Mouse (Mus musculus) lung, embryonic 15.5 days (tissue): ENCODE results near the gene Pitpnm1. TPM values are rescaled to one million over a fixed set of nuclear protein-coding genes. Genes with fewer than 3 reads are reported as not detected.
"Not testable (repeated sequence)": the region's sequence is repeated elsewhere in the genome, so short reads cannot be mapped to it uniquely, and the experiment has no call there.

Experiments used
- ATAC-seq: fragments of 200-750 bp; cut with Nextera tagmentation; 2 replicates; pipeline ENCODE4 v1.8.0; 2017; ENCODE audit warnings: moderate number of reproducible peaks, borderline replicate concordance; ENCODE audit not compliant: low FRiP score, low TSS enrichment; ENCODE audit errors: extremely low read depth
- H3K27ac ChIP-seq: fragments of 300-500 bp; sonication (generic); 2 replicates; pipeline ENCODE4 v1.5.1; 2015; ENCODE audit warnings: moderate library complexity, mild to moderate bottlenecking, inconsistent platforms
- H3K27me3 ChIP-seq: fragments of 300-500 bp; sonication (generic); 2 replicates; pipeline ENCODE4 v1.6.1; 2015; ENCODE audit warnings: inconsistent platforms
- H3K36me3 ChIP-seq: fragments of 300-500 bp; sonication (generic); 2 replicates; pipeline ENCODE4 v1.6.1; 2015; ENCODE audit warnings: inconsistent platforms
- H3K4me1 ChIP-seq: fragments of 300-500 bp; sonication (generic); 2 replicates; pipeline ENCODE4 v1.6.1; 2015; ENCODE audit warnings: inconsistent platforms
- H3K4me2 ChIP-seq: fragments of 300-500 bp; sonication (generic); 2 replicates; pipeline ENCODE4 v1.6.1; 2015; ENCODE audit warnings: inconsistent platforms, mild to moderate bottlenecking, moderate library complexity
- H3K4me3 ChIP-seq: fragments of 300-500 bp; sonication (generic); 2 replicates; pipeline ENCODE4 v1.5.1; 2015; ENCODE audit warnings: mild to moderate bottlenecking, inconsistent platforms
- H3K9ac ChIP-seq: fragments of 300-500 bp; sonication (generic); 2 replicates; pipeline ENCODE4 v1.6.1; 2015; ENCODE audit warnings: inconsistent platforms
- H3K9me3 ChIP-seq: fragments of 300-500 bp; sonication (generic); 2 replicates; pipeline ENCODE4 v1.6.1; 2016; ENCODE audit warnings: inconsistent platforms
- WGBS: fragments of 180-500 bp; shearing (Covaris S2); methylation state at CpG from one replicate; pipeline ENCODE4 v1.1.7; 2015; 5-methylcytosine and 5-hydroxymethylcytosine counted together
- polyA plus RNA-seq: library from polyadenylated mRNA; unstranded; fragments of >200 nt; fragmentation: Nextera tagmentation; extraction: Ambion mirVana; gene quantifications from 2 replicates; pipeline ENCODE4 v1.2.1, GENCODE M21; 2015

Pitpnm1 gene
- polyA plus RNA-seq, 1 experiment from 2014 or later = 13.8 TPM

DNA sequence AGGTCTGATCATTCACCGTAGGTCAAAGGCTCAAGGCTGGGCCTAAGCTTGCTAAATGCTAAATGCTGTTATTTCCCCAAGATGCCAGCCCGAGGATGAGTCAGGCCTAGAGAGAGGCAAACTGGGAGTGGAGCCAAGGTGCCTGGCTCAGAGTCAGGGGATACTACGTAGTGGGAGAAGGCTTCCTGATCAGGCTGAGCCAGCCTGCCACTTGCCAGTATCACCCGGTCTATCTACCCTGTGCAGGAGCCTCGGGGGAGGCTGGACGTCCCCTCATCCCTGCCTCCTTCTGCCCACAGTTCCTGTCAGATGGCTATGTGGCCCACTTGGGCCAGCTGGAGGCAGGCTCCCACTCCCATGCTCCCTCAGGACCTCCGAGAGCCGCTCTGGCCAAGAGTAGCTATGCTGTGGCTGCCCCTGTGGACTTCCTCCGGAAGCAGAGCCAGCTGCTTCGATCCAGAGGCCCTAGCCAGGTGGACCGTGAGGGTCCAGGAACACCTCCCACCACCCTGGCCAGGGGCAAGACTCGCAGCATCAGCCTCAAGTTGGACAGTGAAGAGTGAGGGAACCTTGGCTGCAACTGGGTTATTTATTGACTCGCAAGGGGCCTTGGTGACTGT lies 13.5 kb downstream of the Pitpnm1 start:
- Histone ChIP-seq H3K36me3 (peaks cover 50% of the 10 kb centered on the region), H3K27ac (peak overlapping the region; percentile 34; the same call in 1 of the 2 replicates), H3K4me2 (no peak overlapping the region), H3K9me3 (no peaks in the 10 kb centered on the region), H3K27me3 (no peaks in the 10 kb centered on the region), H3K9ac (no peak overlapping the region), H3K4me3 (no peak overlapping the region), H3K4me1 (peaks cover 11% of the 10 kb centered on the region; the same call in 1 of the 2 replicates)
- 49% methylated on average over 13 of the region's 13 CpGs for WGBS
- 0 out of 2 replicates have a peak, but pooled peaks have one; percentile 17 for ATAC-seq

DNA sequence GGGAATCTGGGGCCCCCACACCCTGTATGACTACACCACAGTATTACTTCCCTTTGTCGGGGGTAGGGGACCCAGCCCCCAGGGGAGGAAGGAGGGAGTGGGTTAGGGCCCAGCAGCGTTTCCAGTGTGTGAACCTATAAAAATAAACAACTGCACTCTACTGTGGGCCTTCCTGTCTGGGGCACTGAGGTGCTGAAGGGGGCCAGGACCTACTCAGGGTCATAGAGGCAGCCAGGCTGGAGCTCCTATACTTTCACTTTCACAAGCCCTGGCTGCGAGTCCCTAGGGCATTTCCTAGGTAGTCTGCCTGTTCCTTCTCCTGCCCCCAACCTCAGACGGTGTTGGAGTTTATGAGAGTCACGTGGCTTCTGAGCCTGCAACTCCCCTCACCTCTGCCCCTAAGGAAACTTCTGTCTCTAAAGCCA lies 14.0 kb downstream of the Pitpnm1 start:
- H3K4me3 ChIP-seq = no peak overlapping the region
- peaks cover 11% of the 10 kb centered on the region; the same call in 1 of the 2 replicates for H3K4me1 ChIP-seq
- peak; percentile 33; the same call in 1 of the 2 replicates for ATAC-seq
- H3K9me3 ChIP-seq = no peaks in the 10 kb centered on the region
- no peaks in the 10 kb centered on the region for H3K27me3 ChIP-seq
- no peak overlapping the region for H3K4me2 ChIP-seq
- H3K27ac ChIP-seq = no peak overlapping the region; the same call in 1 of the 2 replicates
- WGBS = 32% methylated on average over 5 of the region's 5 CpGs
- no peak overlapping the region for H3K9ac ChIP-seq
- H3K36me3 ChIP-seq = peaks cover 51% of the 10 kb centered on the region

DNA sequence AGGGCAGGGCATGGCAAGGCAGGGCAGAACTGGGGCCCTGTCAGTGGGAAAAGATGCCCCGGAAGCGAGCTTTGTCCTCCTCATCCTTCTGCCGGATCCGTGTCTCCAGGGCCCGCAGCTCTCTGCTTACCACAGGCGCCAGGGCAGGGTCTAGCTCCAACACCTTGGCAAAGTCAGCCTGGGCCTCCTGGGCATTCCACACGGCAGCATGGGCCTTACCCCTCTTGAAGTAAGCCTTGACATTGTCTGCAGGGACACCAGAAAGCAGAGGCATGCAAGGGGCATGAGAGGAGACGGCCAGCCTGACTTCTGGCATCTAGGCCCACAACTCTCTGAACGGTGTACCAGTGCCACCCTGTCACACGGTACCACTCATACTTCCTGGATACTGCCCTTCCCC lies 14.8 kb downstream of the Pitpnm1 start:
- Histone ChIP-seq H3K4me1 (peaks cover 11% of the 10 kb centered on the region; the same call in 1 of the 2 replicates), H3K27me3 (no peaks in the 10 kb centered on the region), H3K36me3 (peaks cover 53% of the 10 kb centered on the region), H3K4me3 (no peak overlapping the region), H3K4me2 (no peak overlapping the region), H3K9ac (no peak overlapping the region), H3K27ac (no peak overlapping the region), H3K9me3 (no peaks in the 10 kb centered on the region)
- 83% methylated on average over 10 of the region's 10 CpGs for WGBS
- ATAC-seq = no peak

DNA sequence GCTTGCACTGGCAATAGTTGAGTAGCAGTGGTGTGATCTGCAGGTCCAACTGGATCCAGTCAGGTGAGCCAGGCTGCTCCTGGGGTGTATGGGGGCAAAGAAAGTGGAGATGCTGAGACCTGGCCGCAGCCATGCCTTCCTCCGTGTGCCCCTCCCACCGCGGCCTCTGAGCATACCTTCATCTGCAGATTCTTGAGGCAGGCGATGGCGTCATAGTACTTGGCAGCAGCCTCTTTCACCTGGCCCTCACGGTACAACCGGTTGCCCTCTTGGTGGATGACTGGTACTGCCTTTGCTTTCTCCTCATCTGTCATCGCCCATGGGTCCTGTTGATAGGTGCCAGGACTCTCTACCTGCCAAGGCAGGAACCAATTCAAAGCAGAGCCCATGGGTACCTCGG lies 15.3 kb downstream of the Pitpnm1 start:
- Histone ChIP-seq H3K4me1 (peaks cover 16% of the 10 kb centered on the region), H3K4me2 (no peak overlapping the region), H3K9ac (no peak overlapping the region), H3K27me3 (no peaks in the 10 kb centered on the region), H3K9me3 (no peaks in the 10 kb centered on the region), H3K27ac (no peak overlapping the region), H3K36me3 (peaks cover 53% of the 10 kb centered on the region), H3K4me3 (no peak overlapping the region)
- ATAC-seq = no peak
- 95% methylated on average over 10 of the region's 10 CpGs for WGBS

DNA sequence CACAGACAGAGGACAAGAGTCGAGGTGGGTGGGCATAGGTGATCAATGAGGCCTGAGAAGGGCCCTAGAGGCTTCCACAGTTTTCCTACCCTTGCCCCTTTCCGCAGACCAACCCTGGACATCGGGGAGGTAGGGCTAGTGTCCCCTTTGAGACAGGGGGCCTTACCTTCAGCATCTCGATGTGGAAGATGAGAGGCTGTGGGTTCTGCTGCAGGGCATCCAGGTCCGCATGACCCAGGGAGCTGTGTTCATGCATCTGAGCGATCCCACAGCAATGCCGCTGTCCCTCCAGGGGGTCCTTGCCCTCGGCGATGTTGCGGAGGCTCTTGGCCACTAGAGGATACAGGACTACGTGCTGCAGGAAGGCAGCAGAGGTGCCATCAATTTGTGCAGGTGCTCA lies 16.0 kb downstream of the Pitpnm1 start:
- Histone ChIP-seq H3K4me1 (peaks cover 23% of the 10 kb centered on the region), H3K4me3 (no peak overlapping the region), H3K36me3 (peaks cover 53% of the 10 kb centered on the region), H3K27me3 (no peaks in the 10 kb centered on the region), H3K9ac (no peak overlapping the region), H3K27ac (no peak overlapping the region), H3K4me2 (no peak overlapping the region), H3K9me3 (no peaks in the 10 kb centered on the region)
- WGBS = 88% methylated on average over 11 of the region's 11 CpGs
- ATAC-seq = no peak

DNA sequence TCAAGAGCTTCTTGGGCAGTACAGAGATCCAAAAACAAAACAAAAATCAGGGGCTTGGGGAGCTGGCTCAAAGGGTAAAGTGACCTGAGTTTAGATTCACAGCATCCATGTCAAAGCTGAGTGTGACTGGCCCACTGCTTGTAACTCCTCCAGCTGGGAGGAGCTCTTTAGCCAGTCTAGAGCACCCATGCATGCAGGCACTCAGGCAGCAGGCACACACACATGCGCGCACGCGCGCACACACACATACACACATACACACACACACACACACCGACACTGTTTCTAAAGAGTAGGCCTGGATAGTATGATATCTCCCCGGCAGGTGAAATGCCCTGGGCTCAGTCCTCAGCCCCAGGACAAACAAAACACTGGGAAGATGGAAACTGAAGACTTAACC lies 17.2 kb downstream of the Pitpnm1 start:
- H3K4me2 ChIP-seq = no peak overlapping the region
- peaks cover 49% of the 10 kb centered on the region for H3K36me3 ChIP-seq
- H3K9me3 ChIP-seq = no peaks in the 10 kb centered on the region
- WGBS = 97% methylated on average over 7 of the region's 7 CpGs
- no peaks in the 10 kb centered on the region for H3K27me3 ChIP-seq
- no peak overlapping the region for H3K27ac ChIP-seq
- no peak for ATAC-seq
- no peak overlapping the region for H3K4me3 ChIP-seq
- H3K4me1 ChIP-seq = peaks cover 25% of the 10 kb centered on the region
- H3K9ac ChIP-seq = no peak overlapping the region

DNA sequence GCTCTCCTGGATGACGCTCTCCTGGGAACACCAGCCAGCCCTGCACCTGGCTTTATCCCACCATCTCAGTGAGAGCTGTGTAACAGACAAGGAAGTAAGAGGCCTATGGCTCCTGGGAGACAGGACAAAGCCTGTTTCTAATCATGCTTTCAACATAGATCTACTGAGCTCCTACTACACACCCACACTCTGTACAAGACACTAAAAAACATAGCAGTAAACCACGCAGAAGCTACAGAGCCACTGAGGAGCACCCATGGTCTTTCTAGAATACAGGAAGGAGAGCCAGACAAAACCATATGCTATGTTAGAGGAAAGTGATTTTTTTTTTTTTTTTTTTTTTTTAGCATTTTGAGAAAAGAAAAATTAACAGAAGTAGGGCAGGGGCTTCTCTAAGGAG lies 18.6 kb downstream of the Pitpnm1 start:
- H3K27ac ChIP-seq = no peak overlapping the region
- H3K4me3 ChIP-seq = no peak overlapping the region
- 95% methylated on average over 2 of the region's 2 CpGs for WGBS
- no peaks in the 10 kb centered on the region for H3K9me3 ChIP-seq
- no peaks in the 10 kb centered on the region for H3K27me3 ChIP-seq
- no peak overlapping the region for H3K9ac ChIP-seq
- H3K36me3 ChIP-seq = peaks cover 46% of the 10 kb centered on the region
- H3K4me1 ChIP-seq = peaks cover 20% of the 10 kb centered on the region
- H3K4me2 ChIP-seq = no peak overlapping the region
- no peak for ATAC-seq

DNA sequence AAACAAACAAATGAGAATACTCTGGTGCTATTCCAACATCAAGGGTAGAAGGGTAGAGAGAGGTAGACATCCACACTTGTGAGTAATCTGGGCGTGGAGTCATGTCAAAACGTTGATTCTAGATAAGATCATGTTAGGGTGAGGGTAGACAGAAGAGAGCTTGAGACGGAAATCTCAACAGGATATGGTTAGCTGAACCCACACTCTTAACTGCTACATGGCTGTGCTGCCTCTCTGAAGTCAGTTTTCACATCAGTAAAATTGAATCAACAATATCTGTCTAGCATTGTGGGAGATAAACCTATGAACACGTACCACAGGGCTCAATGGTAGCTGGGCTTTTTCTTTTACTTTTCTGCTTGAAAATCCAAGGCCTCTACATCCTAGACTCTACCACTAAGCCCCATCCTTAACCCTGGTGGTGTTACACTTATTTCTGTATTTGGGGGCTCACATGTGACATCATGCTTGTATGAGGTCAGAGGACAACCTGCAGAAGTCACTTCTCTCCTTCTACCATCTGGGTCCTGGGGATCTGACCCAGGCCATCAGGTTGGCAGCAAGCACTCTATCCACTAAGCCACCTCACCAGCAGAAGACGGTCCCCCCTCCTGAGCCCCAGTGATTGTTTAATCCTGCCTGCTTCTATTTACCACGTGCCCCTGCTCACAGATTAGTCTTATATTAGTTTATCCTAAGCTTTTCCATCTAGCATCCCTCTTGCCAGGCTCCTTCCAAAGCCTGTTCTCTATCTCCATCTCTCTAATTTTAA lies 20.1 kb downstream of the Pitpnm1 start:
- Histone ChIP-seq H3K9ac (no peak overlapping the region), H3K36me3 (peaks cover 35% of the 10 kb centered on the region), H3K4me1 (peaks cover 15% of the 10 kb centered on the region), H3K27me3 (no peaks in the 10 kb centered on the region), H3K9me3 (no peaks in the 10 kb centered on the region), H3K27ac (no peak overlapping the region), H3K4me2 (peak overlapping the region; percentile 57; the same call in 1 of the 2 replicates), H3K4me3 (no peak overlapping the region)
- WGBS = 79% methylated on average over 6 of the region's 6 CpGs
- ATAC-seq = no peak

DNA sequence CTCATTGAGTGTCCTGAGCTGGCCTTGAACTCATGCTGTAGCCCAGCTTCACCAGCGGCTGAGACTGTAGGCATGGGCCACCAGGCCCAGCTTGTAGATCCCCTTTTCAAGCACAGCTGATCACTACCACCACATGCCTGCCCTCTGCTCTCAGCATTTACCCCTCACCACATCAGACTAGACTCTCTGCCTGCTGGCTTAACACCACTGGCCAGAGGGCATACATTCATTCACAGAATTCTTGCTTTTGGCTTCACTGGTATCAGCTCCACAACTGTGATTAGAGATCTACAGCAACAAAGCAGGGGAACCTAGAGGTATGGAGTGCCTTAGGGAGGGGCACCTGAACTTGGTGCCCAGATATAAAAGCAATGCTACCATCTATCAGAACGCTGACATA lies 20.7 kb downstream of the Pitpnm1 start:
- Histone ChIP-seq H3K9ac (no peak overlapping the region), H3K27me3 (no peaks in the 10 kb centered on the region), H3K36me3 (peaks cover 29% of the 10 kb centered on the region), H3K4me3 (peak overlapping the region; percentile 48), H3K4me1 (peaks cover 18% of the 10 kb centered on the region), H3K9me3 (no peaks in the 10 kb centered on the region), H3K4me2 (peak overlapping the region; percentile 57), H3K27ac (no peak overlapping the region)
- WGBS = 85% methylated on average over 2 of the region's 2 CpGs
- ATAC-seq = no peak

DNA sequence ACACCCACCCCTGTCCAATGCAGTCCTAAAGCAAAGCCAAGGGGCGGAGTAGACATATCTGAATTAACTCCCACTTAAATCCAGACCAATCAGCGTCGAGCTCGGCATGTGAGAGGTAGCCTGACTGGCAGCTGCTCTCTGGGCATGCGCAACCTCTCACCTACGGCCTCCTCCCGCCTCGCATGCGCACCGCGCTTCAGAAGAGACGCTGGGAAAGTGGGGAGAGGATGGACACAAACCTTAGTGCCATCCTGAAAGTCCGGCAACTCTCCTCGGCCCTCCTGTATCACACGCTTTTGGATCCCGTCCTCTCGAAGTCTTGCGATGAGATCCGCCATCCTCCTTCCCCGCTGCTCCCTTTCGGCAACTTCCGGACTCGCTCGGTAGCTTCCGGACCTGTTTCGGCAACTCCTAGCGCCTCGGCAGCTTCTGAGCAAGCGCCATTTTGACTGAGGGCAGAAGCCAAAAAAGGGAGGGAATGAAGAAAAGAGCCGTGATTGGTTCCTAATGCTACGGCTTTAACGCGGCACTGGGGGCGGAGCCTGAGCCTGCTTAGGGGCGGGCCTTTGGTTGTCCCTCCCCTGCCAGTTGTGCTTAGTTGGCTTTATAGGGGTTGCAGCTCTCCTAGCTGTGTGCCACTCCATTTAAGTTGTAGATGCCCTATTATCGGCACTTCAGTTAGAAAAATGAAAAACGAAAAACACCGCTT lies 21.5 kb downstream of the Pitpnm1 start:
- peak overlapping the region; percentile 66 for H3K27ac ChIP-seq
- 3% methylated on average over 38 of the region's 38 CpGs for WGBS
- peaks cover 23% of the 10 kb centered on the region for H3K36me3 ChIP-seq
- H3K4me2 ChIP-seq = peak overlapping the region; percentile 57
- no peaks in the 10 kb centered on the region for H3K9me3 ChIP-seq
- ATAC-seq = peak; percentile 79
- peaks cover 18% of the 10 kb centered on the region for H3K4me1 ChIP-seq
- peak overlapping the region; percentile 44 for H3K9ac ChIP-seq
- no peaks in the 10 kb centered on the region for H3K27me3 ChIP-seq
- peak overlapping the region; percentile 48 for H3K4me3 ChIP-seq

DNA sequence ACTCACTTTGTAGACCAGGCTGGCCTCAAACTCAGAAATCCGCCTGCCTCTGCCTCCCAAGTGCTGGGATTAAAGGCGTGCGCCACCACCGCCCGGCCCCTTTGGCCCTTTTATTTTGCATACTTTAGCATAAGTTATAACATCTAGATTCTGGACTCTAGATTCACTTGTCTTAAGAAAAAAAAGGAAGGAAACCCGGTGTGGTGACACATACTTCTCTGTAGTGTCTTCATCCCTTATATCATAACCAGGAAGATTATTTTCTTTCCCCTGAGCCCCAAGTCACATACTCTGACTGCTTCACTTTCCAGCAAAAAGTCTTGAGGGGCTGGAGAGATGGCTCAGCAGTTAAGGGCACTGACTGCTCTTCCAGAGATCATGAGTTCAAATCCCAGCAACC lies 22.1 kb downstream of the Pitpnm1 start:
- Histone ChIP-seq H3K4me3 (peak overlapping the region; percentile 48; the same call in 1 of the 2 replicates), H3K4me1 (peaks cover 23% of the 10 kb centered on the region), H3K4me2 (peak overlapping the region; percentile 57), H3K36me3 (peaks cover 17% of the 10 kb centered on the region)
- ATAC-seq, H3K9me3 ChIP-seq, H3K9ac ChIP-seq, H3K27me3 ChIP-seq, H3K27ac ChIP-seq: not testable (repeated sequence)
- WGBS = 50% methylated on average over 6 of the region's 6 CpGs
